ENCODE assay signal across 19 mouse cellular contexts in genomic region chr12:92186448-92187132, GRCm38 (mm10).
DNase-seq lines count a peak whose midpoint lies in the region; ATAC-seq and TF ChIP-seq lines count a peak whose summit lies in the region.
"Had no signal": no experiment of that assay in that cellular context is flagged by ENCODE, and none has a peak within 500 bp of the region (broad histone marks: within the 10 kb centered on the region; RNA-seq: fewer than 3 reads in every experiment).

No protein-coding gene starts in this region.

- no peak overlapping the region for H3K4me2 ChIP-seq in forebrain, embryonic 14.5 days (ENCODE audit: low read length)
- no peak overlapping the region for H3K4me2 ChIP-seq in midbrain, postnatal 0 days (ENCODE audit: low read depth, low read length, poor library complexity, severe bottlenecking)
- H3K4me2 ChIP-seq in midbrain, embryonic 15.5 days, result no peak overlapping the region
- H3K4me2 ChIP-seq in intestine, embryonic 16.5 days (ENCODE audit: low read depth, low read length), result no peak overlapping the region
- H3K4me2 ChIP-seq in neural tube, embryonic 15.5 days, result no peak overlapping the region
- H3K4me2 ChIP-seq: embryonic facial prominence, embryonic 12.5 days; midbrain, embryonic 12.5 days had no signal

- H3K36me3 ChIP-seq in forebrain, embryonic 14.5 days (ENCODE audit: control insufficient read depth, insufficient read depth, low read length), result no peaks in the 10 kb centered on the region
- H3K36me3 ChIP-seq in forebrain, embryonic 10.5 days (replicated peaks), result no peaks in the 10 kb centered on the region
- H3K36me3 ChIP-seq in midbrain, postnatal 0 days (ENCODE audit: insufficient read depth, low read length), result no peaks in the 10 kb centered on the region
- H3K36me3 ChIP-seq in midbrain, embryonic 15.5 days (replicated peaks), result no peaks in the 10 kb centered on the region
- no peaks in the 10 kb centered on the region for H3K36me3 ChIP-seq in intestine, embryonic 16.5 days (ENCODE audit: control insufficient read depth, insufficient read depth, low read length)
- no peaks in the 10 kb centered on the region for H3K36me3 ChIP-seq in neural tube, embryonic 15.5 days
- H3K36me3 ChIP-seq: embryonic facial prominence, embryonic 12.5 days; G1E; heart, embryonic 10.5 days; midbrain, embryonic 12.5 days had no signal

- no peaks in the 10 kb centered on the region for H3K27me3 ChIP-seq in forebrain, embryonic 14.5 days (replicated peaks; ENCODE audit: control insufficient read depth, insufficient read depth, low read length)
- H3K27me3 ChIP-seq in forebrain, embryonic 10.5 days (ENCODE audit: poor library complexity, severe bottlenecking), result no peaks in the 10 kb centered on the region
- H3K27me3 ChIP-seq in midbrain, postnatal 0 days (ENCODE audit: insufficient read depth, low read length), result no peaks in the 10 kb centered on the region
- no peaks in the 10 kb centered on the region for H3K27me3 ChIP-seq in midbrain, embryonic 15.5 days (replicated peaks)
- H3K27me3 ChIP-seq in intestine, embryonic 16.5 days (replicated peaks; ENCODE audit: control insufficient read depth, insufficient read depth, low read length), result no peaks in the 10 kb centered on the region
- H3K27me3 ChIP-seq in neural tube, embryonic 15.5 days (replicated peaks), result no peaks in the 10 kb centered on the region
- H3K27me3 ChIP-seq: embryonic facial prominence, embryonic 12.5 days; midbrain, embryonic 12.5 days had no signal

- no peak overlapping the region for H3K27ac ChIP-seq in forebrain, embryonic 14.5 days (ENCODE audit: low read depth, low read length)
- no peak overlapping the region for H3K27ac ChIP-seq in forebrain, embryonic 10.5 days
- H3K27ac ChIP-seq in midbrain, postnatal 0 days (ENCODE audit: low read depth, low read length), result no peak overlapping the region
- no peak overlapping the region for H3K27ac ChIP-seq in midbrain, embryonic 15.5 days
- 0 out of 2 replicates have a peak overlapping the region, but pooled peaks have one; percentile 13 for H3K27ac ChIP-seq in intestine, embryonic 16.5 days (ENCODE audit: low read length)
- H3K27ac ChIP-seq in neural tube, embryonic 15.5 days (replicated peaks), result 0 out of 2 replicates have a peak overlapping the region, but pooled peaks have one; percentile 9
- H3K27ac ChIP-seq: embryonic facial prominence, embryonic 12.5 days; heart, embryonic 10.5 days; midbrain, embryonic 12.5 days had no signal

- H3K9me3 ChIP-seq in forebrain, embryonic 14.5 days (replicated peaks; ENCODE audit: control insufficient read depth, low read length), result no peaks in the 10 kb centered on the region
- no peaks in the 10 kb centered on the region for H3K9me3 ChIP-seq in forebrain, embryonic 10.5 days
- H3K9me3 ChIP-seq in midbrain, postnatal 0 days (ENCODE audit: low read length), result no peaks in the 10 kb centered on the region
- no peaks in the 10 kb centered on the region for H3K9me3 ChIP-seq in midbrain, embryonic 15.5 days
- no peaks in the 10 kb centered on the region for H3K9me3 ChIP-seq in intestine, embryonic 16.5 days (ENCODE audit: control insufficient read depth, low read length)
- H3K9me3 ChIP-seq in neural tube, embryonic 15.5 days (replicated peaks), result no peaks in the 10 kb centered on the region
- H3K9me3 ChIP-seq: embryonic facial prominence, embryonic 12.5 days; G1E; heart, embryonic 10.5 days; midbrain, embryonic 12.5 days had no signal

- TF ChIP-seq CTCF in midbrain, postnatal 0 days (IDR thresholded peaks at IDR 0.05), result no peak

- H3K4me3 ChIP-seq in forebrain, embryonic 14.5 days (ENCODE audit: low read depth, low read length), result no peak overlapping the region
- no peak overlapping the region for H3K4me3 ChIP-seq in forebrain, embryonic 10.5 days
- H3K4me3 ChIP-seq in midbrain, postnatal 0 days (ENCODE audit: low read depth, low read length), result no peak overlapping the region
- H3K4me3 ChIP-seq in midbrain, embryonic 15.5 days, result no peak overlapping the region
- H3K4me3 ChIP-seq in intestine, embryonic 16.5 days (ENCODE audit: low read length), result no peak overlapping the region
- no peak overlapping the region for H3K4me3 ChIP-seq in neural tube, embryonic 15.5 days (replicated peaks)
- H3K4me3 ChIP-seq: embryonic facial prominence, embryonic 12.5 days; heart, embryonic 10.5 days; midbrain, embryonic 12.5 days had no signal

- peak; percentile 11 for DNase-seq in forebrain, embryonic 14.5 days (ENCODE audit: low spot score)
- no peak for DNase-seq in forebrain, embryonic 10.5 days (ENCODE audit: extremely low spot score, low spot score)
- DNase-seq in midbrain, postnatal 0 days (ENCODE audit: low spot score), result peak; percentile 13
- no peak for DNase-seq in spleen, postnatal 14 days (ENCODE audit: low spot score in 2 of 2)
- DNase-seq: cerebellum, adult 2 months; cerebellum, postnatal 36 days; forebrain, postnatal 0 days; heart, postnatal 10 days; lung, postnatal 10 days; right cerebral cortex, postnatal 4 days; thymus, postnatal 25 days had no signal

- no peaks in the 10 kb centered on the region for H3K4me1 ChIP-seq in forebrain, embryonic 14.5 days (ENCODE audit: control insufficient read depth, insufficient read depth, low read length)
- peaks cover 3% of the 10 kb centered on the region; the same call in 1 of the 2 replicates for H3K4me1 ChIP-seq in forebrain, embryonic 10.5 days
- H3K4me1 ChIP-seq in midbrain, postnatal 0 days (ENCODE audit: insufficient read depth, low read length), result no peaks in the 10 kb centered on the region
- H3K4me1 ChIP-seq in midbrain, embryonic 15.5 days, result no peaks in the 10 kb centered on the region
- H3K4me1 ChIP-seq in intestine, embryonic 16.5 days (ENCODE audit: control insufficient read depth, insufficient read depth, low read length), result no peaks in the 10 kb centered on the region
- no peaks in the 10 kb centered on the region; the same call in 1 of the 2 replicates for H3K4me1 ChIP-seq in neural tube, embryonic 15.5 days
- H3K4me1 ChIP-seq: embryonic facial prominence, embryonic 12.5 days; heart, embryonic 10.5 days; midbrain, embryonic 12.5 days had no signal

- no peak overlapping the region for H3K9ac ChIP-seq in forebrain, embryonic 14.5 days (ENCODE audit: low read length)
- no peak overlapping the region for H3K9ac ChIP-seq in midbrain, postnatal 0 days (replicated peaks; ENCODE audit: low read length, poor library complexity, severe bottlenecking)
- no peak overlapping the region for H3K9ac ChIP-seq in midbrain, embryonic 15.5 days
- no peak overlapping the region for H3K9ac ChIP-seq in intestine, embryonic 16.5 days (ENCODE audit: low read depth, low read length)
- no peak overlapping the region for H3K9ac ChIP-seq in neural tube, embryonic 15.5 days (replicated peaks)
- H3K9ac ChIP-seq: embryonic facial prominence, embryonic 12.5 days; forebrain, postnatal 0 days; midbrain, embryonic 12.5 days had no signal

- ATAC-seq in forebrain, embryonic 14.5 days, result no peak
- ATAC-seq in midbrain, postnatal 0 days (ENCODE audit: low FRiP score), result no peak
- no peak for ATAC-seq in midbrain, embryonic 15.5 days (replicated peaks)
- peak; percentile 81 for ATAC-seq in intestine, embryonic 16.5 days
- ATAC-seq in neural tube, embryonic 15.5 days (ENCODE audit: low FRiP score), result no peak
- ATAC-seq: forebrain, postnatal 0 days; inflammation-experienced regulatory T-cells, adult 6 months had no signal

- WGBS in forebrain, embryonic 14.5 days, result 71% methylated on average over 6 of the region's 6 CpGs
- 76% methylated on average over 6 of the region's 6 CpGs for WGBS in forebrain, embryonic 10.5 days
- 83% methylated on average over 6 of the region's 6 CpGs for WGBS in midbrain, postnatal 0 days
- 75% methylated on average over 6 of the region's 6 CpGs for WGBS in midbrain, embryonic 15.5 days
- WGBS in intestine, embryonic 16.5 days, result 50% methylated on average over 6 of the region's 6 CpGs
- 50% methylated on average over 6 of the region's 6 CpGs for WGBS in neural tube, embryonic 15.5 days

Comparison
In these comparisons a context has a peak if more than half of its experiments do, and no peak if none do; other contexts are left out.
1. DNase-seq: peak in forebrain, embryonic 14.5 days (single experiment) and midbrain, postnatal 0 days (single experiment); none in forebrain, embryonic 10.5 days (single experiment) and spleen, postnatal 14 days (0 of 2).
2. H3K27ac ChIP-seq: peak in intestine, embryonic 16.5 days (single experiment) and neural tube, embryonic 15.5 days (single experiment); none in forebrain, embryonic 14.5 days (single experiment), forebrain, embryonic 10.5 days (single experiment), midbrain, postnatal 0 days (single experiment) and midbrain, embryonic 15.5 days (single experiment).